Mouse (Mus musculus): ENCODE data around the gene Mri1. TPM values are rescaled to one million over a fixed set of nuclear protein-coding genes. Genes with fewer than 3 reads are reported as not detected.

The Mri1 gene
- total and polyA plus RNA-seq, 3 experiments: 58.6 to 102 (median 62.1) TPM

GRCm38 (mm10) chr8:84235746-84236409 lies 21.2 kb downstream of the Mri1 start:
- dilution Hi-C loops (cut with MboI; ENCODE audit: extremely low pct_ligation_motif_present, extremely low pct_unique_long_range_greater_than_20kb, low sequenced_read_pairs): no loop called here
- peak overlapping the region; percentile 91 for H3K9ac ChIP-seq (ENCODE audit: insufficient read depth, low read depth)
- peak overlapping the region; percentile 74 for H3K4me2 ChIP-seq (ENCODE audit: insufficient read depth, low read depth, poor library complexity, severe bottlenecking)
- no peaks in the 10 kb centered on the region for H3K79me2 ChIP-seq (replicated peaks; ENCODE audit: control insufficient read depth, extremely low read depth, insufficient read depth, poor library complexity, severe bottlenecking)
- H3K27me3 ChIP-seq (replicated peaks): no peaks in the 10 kb centered on the region
- H3K36me3 ChIP-seq (replicated peaks in 1 of 2; ENCODE audit: control insufficient read depth in 1 of 2, insufficient read depth in 1 of 2, low read length in 1 of 2): peaks cover 3 to 37% of the 10 kb centered on the region in 2 experiments
- no peak overlapping the region for H3K27ac ChIP-seq (ENCODE audit: insufficient read depth, low read depth)
- TF ChIP-seq CTCF (conservative IDR thresholded peaks at IDR 0.05 in 1 of 2, IDR thresholded peaks at IDR 0.05 in 1 of 2; ENCODE audit: low read depth in 2 of 2, low read length in 2 of 2): no peak
- TF ChIP-seq TCF12 (IDR thresholded peaks at IDR 0.05; ENCODE audit: low read depth, low read length): 0 out of 2 replicates have a peak, but pooled peaks have one; percentile 20
- TF ChIP-seq TBP (conservative IDR thresholded peaks at IDR 0.05; ENCODE audit: low read depth, low read length): no peak
- 0 out of 2 replicates have a peak, but pooled peaks have one; percentile 9 for TF ChIP-seq MAFK (IDR thresholded peaks at IDR 0.05; ENCODE audit: insufficient replicate concordance, low read length)
- 0 out of 2 replicates have a peak, but pooled peaks have one; percentile 14 for TF ChIP-seq NELFE (IDR thresholded peaks at IDR 0.05; ENCODE audit: low read depth, low read length)
- TF ChIP-seq NRF1 (IDR thresholded peaks at IDR 0.05; ENCODE audit: low read depth, low read length): no peak
- TF ChIP-seq POLR2AphosphoS2 (IDR thresholded peaks at IDR 0.05; ENCODE audit: low read depth, low read length): no peak
- TF ChIP-seq RAD21 (IDR thresholded peaks at IDR 0.05; ENCODE audit: low read depth, low read length): no peak
- TF ChIP-seq IRF4 (IDR thresholded peaks at IDR 0.05; ENCODE audit: low read depth, low read length): no peak
- H3K9me3 ChIP-seq (replicated peaks; ENCODE audit: low read length): no peaks in the 10 kb centered on the region
- peaks cover 5 to 37% of the 10 kb centered on the region in 2 experiments; a peak in 2 of 4 replicates for H3K4me1 ChIP-seq (ENCODE audit: control insufficient read depth in 1 of 2, insufficient read depth in 2 of 2)
- H3K4me3 ChIP-seq (replicated peaks in 1 of 3; ENCODE audit: low read depth in 2 of 3, low read length in 2 of 3, poor library complexity in 1 of 3): peak overlapping the region; percentile 63 to 86 (median 74)
- no peak for DNase-seq (ENCODE audit: extremely low read depth)
- in situ Hi-C loops (cut with MboI; ENCODE audit: low pct_ligation_motif_present, low pct_unique_long_range_greater_than_20kb, low sequenced_read_pairs): loop anchor here (10.0 kb wide), 1 partner anchor 49 kb away; no protein-coding TSS in a partner anchor

DNA sequence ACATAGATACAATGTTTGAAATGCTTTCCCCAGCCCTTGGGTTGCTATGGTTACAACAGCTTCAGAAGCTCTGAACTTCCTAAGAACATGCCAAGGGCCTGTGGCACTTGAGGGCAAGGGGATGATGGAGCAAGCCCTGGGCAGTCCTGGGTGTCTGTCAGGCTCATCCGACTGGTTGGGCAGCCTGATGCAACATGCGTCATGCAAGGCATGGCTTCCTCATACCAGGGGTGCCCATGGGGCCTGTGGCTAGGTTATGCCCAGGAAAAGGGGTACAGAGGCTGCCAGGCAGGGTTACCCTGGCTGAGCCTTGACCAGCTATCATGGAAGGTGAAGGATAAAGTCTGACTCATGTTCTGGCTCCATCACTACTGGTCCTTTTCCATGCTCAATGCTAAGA lies 24.1 kb downstream of the Mri1 start:
- H3K36me3 ChIP-seq (replicated peaks in 1 of 2; ENCODE audit: control insufficient read depth in 1 of 2, insufficient read depth in 1 of 2, low read length in 1 of 2): peaks cover 27 to 64% of the 10 kb centered on the region in 2 experiments
- no peak overlapping the region for H3K9ac ChIP-seq (ENCODE audit: insufficient read depth, low read depth)
- H3K4me1 ChIP-seq (ENCODE audit: control insufficient read depth in 1 of 2, insufficient read depth in 2 of 2): peaks cover 5 to 29% of the 10 kb centered on the region in 2 experiments; a peak in 2 of 4 replicates
- dilution Hi-C loops (cut with MboI; ENCODE audit: extremely low pct_ligation_motif_present, extremely low pct_unique_long_range_greater_than_20kb, low sequenced_read_pairs) (no loop called here), in situ Hi-C loops (cut with MboI; ENCODE audit: low pct_ligation_motif_present, low pct_unique_long_range_greater_than_20kb, low sequenced_read_pairs) (loop anchor here (10.0 kb wide), 1 partner anchor 52 kb away; no protein-coding TSS in a partner anchor)
- no peak for DNase-seq (ENCODE audit: extremely low read depth)
- H3K79me2 ChIP-seq (replicated peaks; ENCODE audit: control insufficient read depth, extremely low read depth, insufficient read depth, poor library complexity, severe bottlenecking): no peaks in the 10 kb centered on the region
- no peak overlapping the region for H3K4me3 ChIP-seq (replicated peaks in 1 of 3; ENCODE audit: low read depth in 2 of 3, low read length in 2 of 3, poor library complexity in 1 of 3)
- no peaks in the 10 kb centered on the region for H3K27me3 ChIP-seq (replicated peaks)
- H3K4me2 ChIP-seq (ENCODE audit: insufficient read depth, low read depth, poor library complexity, severe bottlenecking): no peak overlapping the region
- H3K9me3 ChIP-seq (replicated peaks; ENCODE audit: low read length): no peaks in the 10 kb centered on the region
- no peak overlapping the region for H3K27ac ChIP-seq (ENCODE audit: insufficient read depth, low read depth)
- no peak for TF ChIP-seq JUND (conservative IDR thresholded peaks at IDR 0.05; ENCODE audit: low read depth, low read length)
- TF ChIP-seq JUN (IDR thresholded peaks at IDR 0.05; ENCODE audit: insufficient read depth, low read depth, low read length): no peak
- no peak for TF ChIP-seq ELF1 (IDR thresholded peaks at IDR 0.05; ENCODE audit: low read depth, low read length)
